Mouse (Mus musculus) cortical plate, adult 2 months (tissue): ENCODE data around the gene Hibadh.

ENCODE experiments used
- CTCF ChIP-seq: fragments of 200-500 bp; IDR thresholded peaks from 2 replicates; pipeline ENCODE4 v1.5.1; 2011; ENCODE audit warnings: mild to moderate bottlenecking, control low read depth, low read length; ENCODE audit not compliant: insufficient read depth; ENCODE audit errors: extremely low read depth
- POLR2A ChIP-seq: fragments of 200-500 bp; IDR thresholded peaks from 2 replicates; pipeline ENCODE4 v1.6.1; 2011; ENCODE audit warnings: mild to moderate bottlenecking, low read length, control low read depth; ENCODE audit not compliant: insufficient read depth; ENCODE audit errors: extremely low read depth

- TF ChIP-seq CTCF (no peak), POLR2A (no peak)
Observed at GRCm38 (mm10) chr6:52672539-52672938, 32.4 kb upstream of the Hibadh start.
